Mouse (Mus musculus): ENCODE data around the gene Hsf2bp.

The Hsf2bp gene

DNA sequence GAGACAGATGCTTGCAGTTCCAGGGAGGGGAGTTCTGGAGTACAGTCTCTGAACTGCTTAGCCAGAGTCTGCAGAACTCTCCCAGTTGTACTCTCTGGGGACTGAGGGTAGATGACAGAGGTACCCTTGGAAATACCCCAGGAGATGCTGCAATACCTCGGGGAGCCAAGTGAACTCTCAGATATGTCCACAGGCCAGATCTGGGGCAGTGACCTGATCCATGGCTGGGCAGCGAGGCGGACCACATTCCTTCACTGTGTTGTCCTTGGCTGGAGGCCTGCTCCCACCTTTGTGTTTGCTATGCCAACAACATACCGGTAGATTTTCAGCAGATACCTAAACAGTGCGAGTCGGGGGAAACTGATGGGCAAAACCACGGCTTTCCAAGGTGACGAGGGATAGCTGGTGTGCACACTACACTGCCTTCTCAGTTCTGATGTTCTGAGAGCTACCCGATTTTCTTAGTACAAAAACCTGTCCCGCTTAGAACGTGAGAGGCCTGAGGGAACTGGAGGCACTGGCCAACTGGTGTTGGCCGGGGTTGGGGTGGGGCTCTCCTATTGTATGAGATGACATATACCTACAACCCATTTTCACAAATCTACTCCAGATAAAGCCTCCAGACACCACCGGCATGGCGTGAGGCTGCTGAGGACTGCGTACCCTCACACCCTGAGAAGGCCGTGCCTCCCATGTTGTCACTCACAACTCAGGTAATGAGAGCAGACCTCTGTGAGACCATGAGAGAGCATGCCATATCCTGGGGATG is 96.7 kb downstream of the Hsf2bp start:
- in situ Hi-C loops (cut with MboI, MseI): no loop called here

DNA sequence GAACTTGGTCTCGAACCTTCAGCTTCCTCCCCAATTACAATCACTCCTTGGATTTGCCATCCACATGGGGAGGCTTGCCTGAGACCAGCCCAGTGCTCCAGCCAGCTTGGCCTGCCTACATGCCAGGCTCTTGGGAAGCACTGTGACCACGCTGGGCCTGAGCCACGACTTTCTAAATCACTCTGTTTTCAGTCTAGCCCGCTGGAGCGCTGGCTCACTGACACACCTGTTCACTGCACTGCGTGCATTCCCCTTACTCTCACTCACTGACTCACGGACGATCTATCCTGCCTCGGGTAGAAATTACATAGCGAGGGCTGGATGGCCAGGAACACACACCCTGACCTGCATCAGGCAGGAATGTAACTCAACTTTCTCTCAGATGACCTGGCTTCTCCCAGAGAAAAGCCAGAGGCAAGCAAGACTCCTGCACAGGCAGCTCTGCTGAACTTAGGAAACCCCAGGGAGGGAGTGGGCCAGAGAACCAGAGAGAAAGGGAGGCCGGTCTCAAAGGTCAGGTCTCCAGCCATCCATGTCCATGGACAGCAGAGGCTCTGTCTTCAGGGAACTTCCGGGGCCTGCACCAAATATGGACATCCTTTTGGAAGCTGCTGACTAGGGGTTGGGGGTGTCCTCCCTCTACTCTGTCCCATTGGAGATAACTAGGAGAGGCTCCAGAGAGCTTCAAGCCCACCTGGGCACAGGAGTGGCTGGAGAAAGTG is 97.4 kb downstream of the Hsf2bp start:
- in situ Hi-C loops (cut with MboI, MseI): no loop called here

GRCm38 (mm10) chr17:31937141-31937554 is 99.0 kb downstream of the Hsf2bp start:
- in situ Hi-C loops (cut with MboI, MseI): no loop called here

GRCm38 (mm10) chr17:31935841-31936240 is 100.3 kb downstream of the Hsf2bp start:
- in situ Hi-C loops (cut with MboI, MseI): no loop called here

GRCm38 (mm10) chr17:31935091-31935830 is 100.9 kb downstream of the Hsf2bp start:
- in situ Hi-C loops (cut with MboI, MseI): no loop called here

DNA sequence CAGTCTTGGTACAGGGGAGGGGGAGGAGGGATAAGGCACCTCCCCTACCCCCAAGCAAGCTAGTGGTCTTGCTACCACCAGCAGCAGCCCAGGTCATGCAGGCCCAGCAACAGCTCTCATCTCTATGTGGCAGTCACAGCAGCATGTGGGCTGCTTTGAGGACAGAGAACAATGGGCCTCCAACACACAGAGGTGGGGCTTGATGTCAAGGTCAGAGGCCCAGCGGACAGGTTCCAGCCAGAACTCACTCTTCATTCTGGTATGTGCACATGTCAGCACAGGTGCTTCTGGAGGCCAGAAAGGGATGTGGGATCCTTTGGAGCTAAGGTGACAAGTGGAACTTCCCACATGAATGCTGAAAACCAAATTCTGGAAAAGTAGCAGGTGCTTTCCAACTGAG is 102.2 kb downstream of the Hsf2bp start:
- in situ Hi-C loops (cut with MboI, MseI): no loop called here

- in situ Hi-C loops (cut with MboI, MseI): no loop called here
Observed at GRCm38 (mm10) chr17:31931499-31931898, 104.7 kb downstream of the Hsf2bp start.

GRCm38 (mm10) chr17:31929844-31930715 is 106.1 kb downstream of the Hsf2bp start:
- in situ Hi-C loops (cut with MboI, MseI): no loop called here

- in situ Hi-C loops (cut with MboI, MseI): no loop called here
Observed at GRCm38 (mm10) chr17:31929032-31929431, 107.1 kb downstream of the Hsf2bp start.

DNA sequence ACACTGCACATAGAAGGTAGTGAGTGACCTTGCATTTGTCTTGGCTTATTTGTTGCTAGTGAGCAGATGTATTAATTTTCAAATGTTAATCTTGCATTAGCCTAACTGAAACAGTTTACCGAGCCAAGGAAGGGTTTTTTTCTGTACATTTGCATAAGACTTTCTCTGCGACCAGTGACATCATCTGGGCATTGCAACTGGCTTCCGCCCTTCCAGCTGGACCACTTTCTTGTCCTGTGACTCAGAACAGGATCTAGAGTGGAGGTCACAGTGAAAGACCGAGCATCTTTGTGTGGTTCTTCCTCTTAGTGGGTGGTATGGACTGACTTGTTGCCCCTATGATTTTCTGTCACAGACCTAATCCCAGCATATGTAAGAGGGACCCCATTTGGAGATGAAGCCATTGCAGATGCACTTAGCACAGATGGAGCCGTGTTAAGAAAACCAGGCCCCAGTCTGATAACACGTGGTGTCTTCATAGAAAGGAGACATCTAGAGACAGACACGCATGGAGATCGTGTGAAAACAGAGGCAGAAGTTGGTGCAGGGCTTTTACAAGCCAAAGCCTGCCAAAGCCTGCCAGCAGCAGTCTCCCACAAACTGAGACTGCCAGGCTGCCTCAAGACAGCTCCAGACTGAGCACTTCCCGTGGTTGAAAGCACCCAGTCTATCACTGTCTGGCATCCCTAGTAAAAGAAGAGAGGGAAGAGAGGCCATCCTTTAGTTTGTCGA is 108.1 kb downstream of the Hsf2bp start:
- in situ Hi-C loops (cut with MboI, MseI): no loop called here

- in situ Hi-C loops (cut with MboI, MseI): no loop called here
Observed at GRCm38 (mm10) chr17:31924229-31924628, 111.9 kb downstream of the Hsf2bp start.

GRCm38 (mm10) chr17:31923310-31923970 is 112.7 kb downstream of the Hsf2bp start:
- in situ Hi-C loops (cut with MboI, MseI): no loop called here

DNA sequence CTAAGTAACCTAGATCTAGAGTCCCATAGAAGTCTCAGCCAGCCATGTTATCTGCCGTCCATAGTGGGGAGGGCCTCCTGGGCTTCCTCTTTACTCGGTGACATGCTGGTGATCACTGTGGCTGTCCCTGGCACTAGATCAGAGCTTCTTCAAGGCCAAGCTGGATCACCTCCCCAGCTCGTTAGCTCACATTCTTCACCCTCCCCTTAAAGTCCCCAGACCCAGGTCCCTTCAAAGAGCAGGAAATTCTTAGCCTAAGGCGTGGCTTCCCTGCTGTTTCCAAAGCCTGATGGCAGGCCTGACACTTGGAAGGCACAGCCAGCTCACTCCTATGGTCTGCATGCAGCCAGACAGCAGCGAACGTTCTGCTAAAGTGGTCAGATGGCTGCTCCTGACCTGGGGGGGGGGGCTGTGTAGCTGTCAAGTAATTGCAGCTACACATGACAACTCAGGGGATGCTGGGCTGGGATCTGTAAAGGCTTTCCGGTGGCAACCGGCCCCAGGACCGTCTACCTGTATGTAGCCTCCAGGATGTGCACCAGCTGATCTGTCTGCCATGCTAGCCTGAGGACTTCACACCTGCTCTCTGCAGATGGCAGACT is 115.5 kb downstream of the Hsf2bp start:
- in situ Hi-C loops (cut with MboI, MseI): no loop called here

DNA sequence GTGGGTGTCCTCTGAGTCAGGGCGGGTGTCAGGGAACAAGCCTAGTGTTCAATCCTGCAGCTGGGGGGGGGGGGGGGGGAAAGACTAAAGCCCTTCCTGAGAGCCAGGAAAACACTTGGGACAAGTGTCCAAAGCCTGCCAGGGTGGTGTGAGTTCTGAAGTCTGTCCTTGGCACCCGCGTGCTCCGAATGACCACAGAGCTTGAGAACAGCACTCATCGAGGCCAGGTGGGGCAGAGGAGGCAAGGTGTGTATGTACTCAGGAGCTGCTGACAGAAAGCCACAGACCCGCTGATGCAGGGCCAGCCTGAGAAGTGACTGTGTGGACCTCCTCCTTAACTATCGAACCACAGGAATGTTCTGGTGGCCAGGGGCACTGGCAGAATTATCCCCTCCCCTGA is 116.5 kb downstream of the Hsf2bp start:
- in situ Hi-C loops (cut with MboI, MseI): no loop called here

DNA sequence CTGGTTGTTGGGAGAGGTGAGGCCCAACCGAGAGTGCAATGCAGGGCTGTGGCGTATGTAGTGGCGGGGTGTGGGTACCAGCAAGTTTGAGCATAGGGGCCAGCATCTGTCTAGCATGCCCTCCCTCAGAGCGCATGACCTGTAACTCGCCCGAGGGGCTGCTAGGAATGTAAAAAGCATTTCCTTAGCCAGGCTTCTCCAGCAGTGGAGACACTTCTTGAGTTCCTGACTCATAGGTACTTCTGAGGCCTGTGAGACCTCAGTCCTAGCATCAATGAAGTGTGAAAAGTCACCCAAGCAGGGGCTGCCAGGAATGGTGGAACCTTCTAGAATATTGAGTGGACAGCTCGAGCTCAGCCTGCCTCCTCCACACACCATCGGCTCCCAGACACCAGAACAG is 117.8 kb downstream of the Hsf2bp start:
- in situ Hi-C loops (cut with MboI, MseI): no loop called here

DNA sequence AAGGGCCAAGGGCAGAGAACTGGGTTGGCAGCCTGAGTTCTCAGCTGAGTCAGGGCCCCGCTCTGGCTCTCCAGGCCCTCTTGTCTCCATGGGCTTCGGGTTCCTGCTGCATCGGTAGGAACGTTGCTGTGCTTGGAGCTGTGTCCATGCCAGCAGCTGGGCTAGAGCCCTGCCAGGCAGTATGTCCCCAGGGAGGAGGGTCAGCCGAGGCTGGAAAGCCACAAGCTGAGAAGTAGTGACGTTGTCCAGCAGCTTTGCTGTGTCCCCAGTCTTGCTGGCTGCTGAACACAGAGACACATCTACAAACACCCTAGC is 119.7 kb downstream of the Hsf2bp start:
- in situ Hi-C loops (cut with MboI, MseI): no loop called here

DNA sequence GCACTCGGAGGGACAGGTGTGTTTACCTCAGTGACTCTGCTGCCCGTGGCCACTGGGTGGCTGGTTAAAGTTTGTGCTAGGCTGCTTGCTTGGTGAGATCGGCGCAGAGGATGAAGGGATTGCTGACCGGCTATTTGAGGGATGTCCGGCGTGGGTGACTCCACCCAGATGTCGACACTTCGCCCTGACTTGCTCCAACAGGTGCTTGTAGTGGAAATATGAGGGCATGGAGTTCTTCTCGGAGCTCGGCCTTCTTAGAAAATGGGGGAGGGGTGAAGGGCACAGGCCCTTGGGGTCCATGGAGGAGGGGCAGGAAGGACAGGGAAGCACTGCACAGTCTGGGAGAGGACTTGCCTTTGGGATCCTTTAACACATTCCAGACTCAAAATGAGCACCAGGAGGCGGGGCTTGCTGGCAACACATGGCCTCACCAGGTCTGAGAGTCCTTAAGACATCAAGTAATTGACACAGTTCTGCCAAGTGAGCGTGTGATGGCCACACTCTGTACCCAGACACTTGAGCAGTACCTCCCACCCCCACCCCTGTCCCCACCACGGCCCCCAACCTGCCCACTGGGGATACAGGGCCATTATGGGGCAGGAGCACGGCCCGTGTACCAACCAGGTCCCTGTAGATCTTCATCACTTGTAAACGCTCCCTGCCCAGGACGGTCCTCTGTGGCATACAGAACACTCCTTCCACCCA is 120.2 kb downstream of the Hsf2bp start:
- in situ Hi-C loops (cut with MboI, MseI): no loop called here

GRCm38 (mm10) chr17:31914323-31914722 is 121.8 kb downstream of the Hsf2bp start:
- in situ Hi-C loops (cut with MboI, MseI): no loop called here

DNA sequence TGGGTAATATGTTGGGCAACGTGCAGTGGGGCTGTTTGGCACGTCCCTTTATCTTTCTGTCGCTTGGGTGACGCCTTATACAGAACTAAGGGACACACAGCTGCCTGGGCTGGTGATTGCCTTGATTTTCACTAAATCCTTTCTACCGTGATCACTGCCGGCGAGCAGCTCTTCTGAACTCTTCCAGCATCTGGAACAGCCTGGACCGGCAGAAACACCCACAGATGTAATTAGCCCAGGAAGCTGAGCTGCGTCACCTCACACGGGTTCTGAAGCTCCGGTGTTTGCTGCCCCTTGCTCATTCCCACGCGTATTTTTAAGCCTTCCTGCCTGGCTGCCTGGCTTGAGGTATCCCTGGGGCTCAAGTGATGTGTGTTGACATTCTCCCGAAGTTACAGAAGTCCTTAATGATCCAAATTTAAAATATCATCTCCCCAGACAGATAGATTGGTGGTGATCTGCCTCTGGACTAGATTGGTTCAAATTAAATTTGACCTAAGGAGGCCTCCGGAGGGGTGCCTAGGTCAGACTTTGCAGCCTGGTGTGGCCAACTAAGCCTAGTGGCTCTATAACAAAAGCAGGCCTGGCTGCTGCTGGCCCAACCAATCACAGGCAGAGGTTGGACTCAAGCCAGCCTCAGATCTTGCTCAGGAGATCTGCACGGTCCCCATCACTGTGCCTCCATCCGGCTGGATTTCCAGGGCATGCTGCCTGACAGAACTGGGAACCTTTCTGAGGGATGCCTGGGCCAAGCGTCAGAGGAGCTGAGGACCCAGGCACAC is 123.1 kb downstream of the Hsf2bp start:
- in situ Hi-C loops (cut with MboI, MseI): no loop called here
